14 mouse cellular contexts compared by ENCODE assay signal in the genomic region with DNA sequence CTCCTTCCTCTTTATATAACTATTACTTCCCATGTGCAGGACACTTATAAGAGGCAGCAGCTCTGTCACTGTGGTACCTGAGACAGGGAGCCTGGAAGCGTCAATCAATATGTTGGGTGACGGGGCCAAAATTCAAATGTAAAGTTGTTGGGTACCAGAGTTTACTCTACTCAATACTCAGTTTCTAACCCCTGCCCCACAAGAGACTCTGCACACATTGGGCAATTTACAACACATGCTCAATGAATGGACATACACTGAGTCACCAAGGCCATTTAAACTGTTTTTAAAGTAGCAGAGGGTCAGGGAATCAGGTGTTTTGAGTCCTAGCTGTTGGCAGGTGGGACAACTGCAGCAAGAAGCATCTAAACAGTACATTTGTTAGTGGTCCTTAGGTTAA.
"Had no signal": no experiment of that assay in that cellular context is flagged by ENCODE, and none has a peak within 500 bp of the region (broad histone marks: within the 10 kb centered on the region; RNA-seq: fewer than 3 reads in every experiment).

No protein-coding gene starts in this region.

- H3K36me3 ChIP-seq: neural tube, embryonic 13.5 days; neural tube, embryonic 15.5 days; stomach, embryonic 15.5 days had no signal

- H3K4me1 ChIP-seq: stomach, embryonic 15.5 days had no signal

- H3K4me2 ChIP-seq: neural tube, embryonic 13.5 days; neural tube, embryonic 15.5 days; stomach, embryonic 15.5 days had no signal

- DNase-seq: retina, postnatal 1 day; right cerebral cortex, adult 18-20 months; right cerebral cortex, postnatal 25 days; spleen, adult 18-20 months; thymus, adult 18-20 months; thymus, adult 2 months; thymus, postnatal 14 days; thymus, postnatal 25 days; thymus, postnatal 36 days; thymus, postnatal 4 days had no signal

- H3K9ac ChIP-seq: neural tube, embryonic 13.5 days; neural tube, embryonic 15.5 days; stomach, embryonic 15.5 days had no signal

- H3K27ac ChIP-seq: neural tube, embryonic 13.5 days; neural tube, embryonic 15.5 days; stomach, embryonic 15.5 days; stomach, postnatal 0 days had no signal

- H3K4me3 ChIP-seq: neural tube, embryonic 13.5 days; neural tube, embryonic 15.5 days; stomach, embryonic 15.5 days had no signal

- H3K27me3 ChIP-seq: neural tube, embryonic 13.5 days; neural tube, embryonic 15.5 days; stomach, embryonic 15.5 days had no signal

- H3K9me3 ChIP-seq: neural tube, embryonic 13.5 days; neural tube, embryonic 15.5 days; stomach, embryonic 15.5 days had no signal
